Mouse (Mus musculus) megakaryocyte, embryonic 14.5 days (primary cell): Measurements from ENCODE around the gene Pde4dip. TPM values are rescaled to one million over a fixed set of nuclear protein-coding genes. Genes with fewer than 3 reads are reported as not detected.

Experiments
- H3K27me3 ChIP-seq: replicated peaks from 2 replicates; pipeline ENCODE3; 2012; ENCODE audit warnings: inconsistent platforms
- H3K36me3 ChIP-seq: replicated peaks from 2 replicates; pipeline ENCODE3; 2012; ENCODE audit warnings: low read length, inconsistent platforms, mixed read lengths
- H3K4me1 ChIP-seq: 2 replicates; pipeline ENCODE4 v1.6.1; 2012; ENCODE audit warnings: inconsistent platforms
- H3K4me3 ChIP-seq: replicated peaks from 2 replicates; pipeline ENCODE3; 2012; ENCODE audit warnings: moderate library complexity, mild to moderate bottlenecking, inconsistent platforms
- H3K9me3 ChIP-seq: 2 replicates; pipeline ENCODE4 v1.6.1; 2012; ENCODE audit warnings: inconsistent platforms
- FLI1 ChIP-seq: IDR thresholded peaks from 2 replicates; pipeline ENCODE4 v1.6.1; 2012; ENCODE audit warnings: low read length, inconsistent platforms, mixed read lengths
- GATA1 ChIP-seq: IDR thresholded peaks from 3 replicates; pipeline ENCODE4 v1.6.1; 2012; ENCODE audit warnings: mixed read lengths, low read length, inconsistent platforms, borderline replicate concordance
- polyA plus RNA-seq: library from polyadenylated mRNA; stranded (reverse); fragments of >175 nt; gene quantifications from 2 replicates; pipeline ENCODE4 v1.2.3, GENCODE M21; 2012; ENCODE audit warnings: low replicate concordance; ENCODE audit not compliant: insufficient read depth

Gene Pde4dip
- polyA plus RNA-seq, 1 experiment, result 0.38 TPM

DNA sequence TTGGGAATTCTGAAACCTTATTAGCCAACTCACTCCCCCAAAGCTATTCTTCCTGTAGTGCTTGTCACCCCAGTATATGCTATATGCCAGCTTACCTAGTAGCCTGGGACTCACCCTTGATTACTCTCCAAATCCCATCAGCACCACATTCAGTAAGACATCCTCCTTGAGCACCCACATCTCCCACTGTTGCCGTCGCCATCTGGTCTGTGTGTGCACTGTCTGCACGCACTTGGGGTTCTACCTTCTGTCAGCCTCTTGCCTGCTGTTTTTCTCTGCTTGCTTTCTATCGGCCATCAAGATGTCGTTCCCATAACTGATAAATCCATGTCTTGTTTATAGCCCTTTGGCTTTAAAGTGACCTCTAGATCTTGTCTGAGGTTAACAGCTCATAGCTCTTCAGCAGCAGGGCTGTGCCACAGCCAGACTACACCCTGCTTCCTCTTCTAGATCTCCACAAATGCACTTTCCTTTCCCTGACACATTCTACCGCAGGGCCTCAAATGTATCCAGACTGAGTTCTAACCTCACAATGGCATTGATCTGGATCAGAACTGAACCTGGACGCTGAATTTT is 42.9 kb upstream of the Pde4dip start:
- Histone ChIP-seq H3K4me3 (peak overlapping the region; percentile 90), H3K4me1 (peaks cover 87% of the 10 kb centered on the region), H3K9me3 (peaks cover 7% of the 10 kb centered on the region; the same call in 1 of the 2 replicates), H3K27me3 (no peaks in the 10 kb centered on the region), H3K36me3 (peaks cover 16% of the 10 kb centered on the region)
- TF ChIP-seq FLI1, result no peak
- no peak for TF ChIP-seq GATA1

DNA sequence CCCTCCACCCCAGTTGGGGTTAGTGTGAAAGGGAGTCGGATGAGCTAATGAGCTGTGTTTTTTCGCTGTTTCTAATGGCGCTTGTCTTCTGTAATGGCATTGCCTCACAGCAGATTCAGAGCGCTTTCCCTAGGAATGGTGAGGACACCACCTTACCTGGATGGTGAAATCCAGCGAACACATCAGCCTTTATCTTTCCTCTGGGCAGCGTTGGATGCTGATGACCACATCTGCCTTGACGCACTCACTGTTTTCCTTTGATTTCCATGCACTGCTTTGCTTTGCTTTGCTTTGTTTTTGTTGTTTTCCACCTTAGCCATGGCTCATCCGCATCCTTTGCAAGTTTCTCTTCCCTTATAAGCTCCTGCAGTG is 42.3 kb upstream of the Pde4dip start:
- peaks cover 11% of the 10 kb centered on the region for H3K36me3 ChIP-seq
- H3K9me3 ChIP-seq, result peaks cover 2% of the 10 kb centered on the region; the same call in 1 of the 2 replicates
- H3K4me3 ChIP-seq, result peak overlapping the region; percentile 90
- H3K4me1 ChIP-seq, result peaks cover 84% of the 10 kb centered on the region
- no peak for TF ChIP-seq FLI1
- no peak for TF ChIP-seq GATA1
- H3K27me3 ChIP-seq, result no peaks in the 10 kb centered on the region

DNA sequence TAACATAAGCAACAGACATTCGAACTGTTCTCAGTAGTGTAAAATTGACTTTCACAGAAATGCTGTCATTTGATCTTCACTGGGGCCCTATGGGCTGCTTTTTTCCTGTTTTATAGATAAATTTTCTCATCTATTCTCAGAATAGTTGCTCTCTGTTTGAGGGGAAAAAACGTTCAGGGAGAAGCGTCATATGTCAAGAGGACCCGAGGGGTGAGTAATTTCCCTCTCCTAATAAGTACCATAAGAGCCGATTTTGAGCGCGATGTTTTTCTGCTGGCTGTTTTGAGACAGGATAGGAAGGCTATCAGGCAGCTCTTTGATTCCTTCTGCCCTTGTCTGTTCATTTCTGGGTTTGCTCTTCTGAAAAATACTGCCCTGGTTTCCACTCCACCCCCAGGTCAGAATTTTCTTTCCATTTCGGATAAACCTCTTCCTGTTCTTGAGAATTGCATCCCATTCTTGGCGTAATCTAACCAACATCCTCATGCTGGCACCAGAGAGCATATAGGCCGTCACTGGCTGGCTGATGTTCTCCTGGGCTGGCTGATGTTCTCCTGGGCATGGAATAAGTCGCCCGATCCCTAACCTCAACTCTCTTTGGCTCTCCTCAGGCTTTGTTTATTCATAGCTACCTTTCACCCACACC is 41.8 kb upstream of the Pde4dip start:
- no peak for TF ChIP-seq FLI1
- no peak for TF ChIP-seq GATA1
- no peaks in the 10 kb centered on the region for H3K27me3 ChIP-seq
- H3K4me3 ChIP-seq, result peak overlapping the region; percentile 90
- H3K4me1 ChIP-seq, result peaks cover 84% of the 10 kb centered on the region
- no peaks in the 10 kb centered on the region for H3K9me3 ChIP-seq
- H3K36me3 ChIP-seq, result peaks cover 11% of the 10 kb centered on the region

DNA sequence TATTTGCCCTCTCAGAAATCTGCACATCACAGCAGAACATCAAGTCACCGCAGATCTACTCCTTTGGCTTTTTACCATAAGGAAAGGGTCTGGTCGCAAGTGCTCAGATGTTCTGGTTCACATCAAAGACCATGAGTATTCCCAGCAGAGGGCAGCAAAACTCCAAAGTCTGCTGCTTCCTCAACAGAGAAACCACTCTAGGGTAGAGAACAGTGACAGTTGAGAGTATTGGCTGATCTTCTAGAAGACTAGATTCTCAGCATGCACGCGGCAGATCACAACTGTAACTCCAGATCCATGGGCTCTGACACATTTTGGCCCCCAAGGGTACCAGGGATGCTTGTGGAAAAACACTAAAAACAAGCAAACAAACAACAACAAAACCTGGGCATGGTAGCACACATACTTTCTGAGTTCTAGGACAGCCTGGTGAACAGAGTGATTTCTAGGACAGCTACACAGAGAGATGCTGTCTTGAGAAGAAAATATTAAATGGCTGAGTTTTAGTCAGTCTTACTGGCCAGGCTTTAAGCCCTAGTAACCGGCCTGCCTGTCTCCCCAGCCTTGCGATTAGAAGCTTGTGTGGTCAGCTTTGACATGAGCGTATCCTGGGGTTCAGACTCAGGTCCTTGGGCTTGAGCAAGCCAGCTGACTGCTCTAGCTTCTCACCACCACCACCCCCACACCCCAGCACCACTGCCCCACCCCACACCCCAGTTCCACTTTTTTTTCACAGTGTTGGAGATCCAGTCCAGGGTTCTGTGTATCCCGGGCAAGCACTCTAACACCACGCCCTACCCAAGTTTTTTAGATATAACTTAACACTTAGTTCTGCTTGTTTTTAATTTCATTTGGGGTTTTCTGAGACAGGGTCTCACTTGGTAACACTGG is 40.7 kb upstream of the Pde4dip start:
- peak overlapping the region; percentile 90 for H3K4me3 ChIP-seq
- no peaks in the 10 kb centered on the region for H3K9me3 ChIP-seq
- peaks cover 77% of the 10 kb centered on the region for H3K4me1 ChIP-seq
- H3K36me3 ChIP-seq, result peaks cover 19% of the 10 kb centered on the region
- no peaks in the 10 kb centered on the region for H3K27me3 ChIP-seq
- TF ChIP-seq FLI1, result no peak
- no peak for TF ChIP-seq GATA1

DNA sequence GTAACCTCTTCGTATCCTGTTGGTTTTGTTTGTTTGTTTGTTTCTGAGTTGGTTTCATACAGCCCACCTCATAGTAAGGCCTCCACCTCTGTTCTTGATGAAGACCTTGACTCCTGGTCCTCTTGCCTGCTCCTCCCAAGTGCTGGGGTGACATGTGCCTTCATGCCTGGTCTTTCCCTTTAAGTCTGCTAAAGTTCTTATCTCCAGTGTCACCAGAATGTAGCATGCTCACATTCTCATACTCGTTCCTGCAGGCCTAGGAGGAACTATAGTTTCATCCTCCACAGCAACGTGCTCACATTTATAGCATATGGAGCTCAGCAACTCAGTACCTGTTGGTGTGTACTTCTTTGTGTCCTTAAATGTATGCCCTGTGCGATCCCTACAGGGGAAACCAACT is 38.8 kb upstream of the Pde4dip start:
- TF ChIP-seq GATA1 (no peak), FLI1 (no peak)

DNA sequence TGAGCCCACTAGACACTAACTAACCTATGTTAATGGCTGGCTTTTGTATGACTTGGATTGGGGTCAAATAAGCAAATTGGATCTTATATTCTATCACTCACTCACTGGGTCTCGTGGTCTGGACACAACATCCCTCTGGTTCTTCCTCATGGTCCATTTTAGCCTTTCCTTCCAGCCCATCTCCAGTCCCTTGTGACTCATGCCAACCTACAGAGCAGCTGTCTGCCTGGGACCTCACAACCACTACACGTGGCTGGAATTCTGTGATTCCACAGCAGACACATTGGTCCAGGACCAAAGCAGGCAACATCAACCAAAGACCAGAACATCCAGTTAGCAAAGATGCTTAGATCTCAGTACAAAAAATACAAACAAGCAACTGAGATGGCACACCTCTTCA is 36.7 kb upstream of the Pde4dip start:
- Histone ChIP-seq H3K27me3 (no peaks in the 10 kb centered on the region), H3K9me3 (no peaks in the 10 kb centered on the region), H3K36me3 (peaks cover 57% of the 10 kb centered on the region), H3K4me3 (no peak overlapping the region), H3K4me1 (peaks cover 39% of the 10 kb centered on the region)
- no peak for TF ChIP-seq FLI1
- no peak for TF ChIP-seq GATA1

More for the DNA sequence above, 38.8 kb upstream of the Pde4dip start:
- Histone ChIP-seq H3K9me3 (no peaks in the 10 kb centered on the region), H3K27me3 (no peaks in the 10 kb centered on the region), H3K4me3 (no peak overlapping the region), H3K4me1 (peaks cover 60% of the 10 kb centered on the region), H3K36me3 (peaks cover 38% of the 10 kb centered on the region)

DNA sequence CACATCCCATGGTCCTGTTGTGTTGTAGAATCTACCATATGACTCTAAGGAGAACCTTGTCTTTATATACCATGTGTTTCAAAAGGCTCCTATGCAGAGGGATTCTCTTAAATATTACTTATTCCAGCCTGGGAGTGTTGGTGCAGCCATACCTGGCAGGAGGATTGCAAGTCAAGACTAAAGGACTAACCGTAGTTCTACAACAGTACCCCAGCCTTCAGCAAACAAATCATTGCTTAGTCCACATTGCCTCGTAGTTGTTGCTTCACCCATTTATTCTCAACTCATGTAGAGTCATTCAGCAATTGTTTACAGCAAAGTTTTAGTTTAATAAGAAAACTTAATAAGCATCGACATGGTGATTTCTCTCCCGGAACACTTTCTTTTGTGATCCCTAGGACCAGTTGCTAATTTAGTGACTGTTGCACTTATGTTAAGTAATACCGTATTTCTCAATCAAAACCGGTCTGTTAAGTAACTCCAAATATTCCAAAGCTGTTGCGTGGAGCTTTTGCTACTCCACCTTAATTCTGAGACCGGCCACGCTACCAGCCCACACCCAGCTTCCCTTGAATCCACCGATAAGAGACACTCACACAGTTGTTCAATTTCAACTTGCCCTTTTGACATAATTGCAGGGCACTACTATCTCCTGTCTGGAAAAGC is 30.5 kb upstream of the Pde4dip start:
- no peaks in the 10 kb centered on the region for H3K4me1 ChIP-seq
- no peaks in the 10 kb centered on the region for H3K27me3 ChIP-seq
- TF ChIP-seq GATA1, result no peak
- no peak for TF ChIP-seq FLI1
- no peaks in the 10 kb centered on the region for H3K9me3 ChIP-seq
- peaks cover 98% of the 10 kb centered on the region for H3K36me3 ChIP-seq
- H3K4me3 ChIP-seq, result no peak overlapping the region

DNA sequence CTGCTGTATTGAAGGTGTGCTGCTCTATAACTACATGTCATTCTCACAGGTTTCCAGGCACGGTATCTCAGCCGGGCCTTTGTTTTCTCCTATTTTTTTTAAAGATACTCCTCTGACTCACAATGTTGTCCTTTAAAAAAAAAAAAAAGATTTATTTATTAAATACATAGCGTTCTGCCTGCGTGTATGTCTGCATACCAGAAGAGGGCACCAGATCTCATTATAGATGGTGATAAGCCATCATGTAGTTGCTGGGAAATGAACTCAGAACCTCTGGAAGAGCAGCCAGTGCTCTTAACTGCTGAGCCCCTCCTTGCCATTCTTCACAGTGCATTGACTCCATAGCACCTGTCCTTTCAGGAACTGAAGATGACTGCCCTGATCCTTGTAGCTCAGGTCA is 26.6 kb upstream of the Pde4dip start:
- Histone ChIP-seq H3K4me1 (peaks cover 11% of the 10 kb centered on the region; the same call in 1 of the 2 replicates), H3K4me3 (no peak overlapping the region), H3K36me3 (peaks cover 93% of the 10 kb centered on the region), H3K27me3 (no peaks in the 10 kb centered on the region), H3K9me3 (no peaks in the 10 kb centered on the region)
- TF ChIP-seq FLI1 (no peak), GATA1 (no peak)

DNA sequence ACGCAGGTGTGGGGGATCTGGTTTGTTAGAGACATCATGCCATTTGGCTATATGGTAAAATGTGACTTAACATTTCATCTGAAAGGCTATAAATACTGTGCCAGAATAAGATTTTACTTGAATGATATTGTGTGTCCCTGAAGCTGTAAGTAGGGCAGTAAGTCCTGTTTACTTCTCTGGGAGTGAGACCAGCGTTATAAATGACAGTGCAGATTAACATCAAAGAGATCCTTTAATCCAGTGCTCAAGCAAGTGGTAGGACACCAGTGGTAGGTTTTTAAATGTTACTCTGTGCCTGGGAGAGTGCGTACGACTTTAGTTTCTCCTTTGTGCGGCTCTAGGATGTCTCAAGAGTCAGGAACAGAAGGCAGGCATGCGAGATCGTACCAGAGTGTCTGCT is 22.6 kb upstream of the Pde4dip start:
- H3K9me3 ChIP-seq, result no peaks in the 10 kb centered on the region
- peaks cover 28% of the 10 kb centered on the region for H3K4me1 ChIP-seq
- H3K4me3 ChIP-seq, result no peak overlapping the region
- H3K27me3 ChIP-seq, result no peaks in the 10 kb centered on the region
- TF ChIP-seq FLI1 (no peak), GATA1 (no peak)
- peaks cover 86% of the 10 kb centered on the region for H3K36me3 ChIP-seq

DNA sequence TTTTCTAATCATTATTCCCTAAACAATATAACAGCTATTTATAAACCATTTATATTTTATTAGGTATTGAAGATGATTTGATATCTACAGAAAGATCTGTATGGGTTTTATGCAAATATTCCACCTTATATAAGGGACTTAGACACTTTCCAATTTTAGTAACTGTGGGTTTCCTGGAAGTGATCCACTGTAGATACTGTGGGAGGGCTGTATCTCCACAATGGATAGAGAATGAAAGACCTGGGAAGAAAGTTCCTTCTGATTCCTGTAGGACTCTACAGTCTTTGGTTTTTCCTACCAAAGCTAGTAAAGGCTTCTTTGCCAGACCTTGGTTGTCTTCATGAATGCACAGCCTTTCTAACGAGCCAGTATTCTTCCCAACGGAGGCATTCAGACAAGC is 21.2 kb upstream of the Pde4dip start:
- Histone ChIP-seq H3K36me3 (peaks cover 72% of the 10 kb centered on the region), H3K4me1 (peaks cover 40% of the 10 kb centered on the region), H3K4me3 (no peak overlapping the region), H3K27me3 (no peaks in the 10 kb centered on the region), H3K9me3 (no peaks in the 10 kb centered on the region)
- no peak for TF ChIP-seq FLI1
